Mouse (Mus musculus): ENCODE results near the gene Usp18. TPM values are rescaled to one million over a fixed set of nuclear protein-coding genes. Genes with fewer than 3 reads are reported as not detected.

Gene Usp18
- polyA plus RNA-seq, 2 experiments = 1.0 to 1.8 TPM

DNA sequence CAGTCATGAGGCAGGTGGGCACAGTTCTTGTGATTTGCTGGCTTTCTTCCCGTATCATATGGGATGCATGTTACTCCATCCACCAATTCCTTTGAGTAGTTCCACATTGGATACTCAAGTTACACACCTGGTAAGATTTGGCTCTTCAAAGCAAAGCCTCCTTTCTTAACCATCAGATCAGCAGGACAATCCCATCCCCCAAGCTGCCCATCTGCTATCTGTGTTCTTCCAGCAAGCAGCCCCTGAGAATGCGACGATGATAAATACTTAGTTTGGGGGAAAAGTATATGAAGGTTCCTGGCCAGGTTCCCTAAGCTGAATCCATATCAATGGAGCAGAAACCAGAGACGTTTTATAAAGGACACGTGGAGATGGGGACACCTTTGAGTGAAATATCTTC lies 31.5 kb upstream of the Usp18 start:
- no peak for TF ChIP-seq POLR2A (IDR thresholded peaks at IDR 0.05; ENCODE audit: borderline replicate concordance, extremely low read depth, insufficient read depth, insufficient read length)
- Histone ChIP-seq H3K4me3 (replicated peaks; ENCODE audit: low read length) (no peak overlapping the region), H3K36me3 (ENCODE audit: control insufficient read depth, insufficient read depth, low read length) (no peaks in the 10 kb centered on the region), H3K27ac (replicated peaks; ENCODE audit: low read depth, low read length) (no peak overlapping the region), H3K4me2 (replicated peaks; ENCODE audit: low read depth, low read length, severe bottlenecking) (no peak overlapping the region), H3K4me1 (ENCODE audit: control insufficient read depth, insufficient read depth, low read length) (peaks cover 15% of the 10 kb centered on the region; the same call in 1 of the 2 replicates), H3K9ac (ENCODE audit: low read depth, low read length, severe bottlenecking) (no peak overlapping the region), H3K9me3 (ENCODE audit: control insufficient read depth, low read length) (no peaks in the 10 kb centered on the region), H3K27me3 (ENCODE audit: control insufficient read depth, insufficient read depth, low read length) (peaks cover 26% of the 10 kb centered on the region)
- 87% methylated on average over 5 of the region's 5 CpGs for WGBS
- DNase-seq (ENCODE audit: low spot score) (no peak), ATAC-seq (ENCODE audit: low FRiP score, low read depth) (no peak)

DNA sequence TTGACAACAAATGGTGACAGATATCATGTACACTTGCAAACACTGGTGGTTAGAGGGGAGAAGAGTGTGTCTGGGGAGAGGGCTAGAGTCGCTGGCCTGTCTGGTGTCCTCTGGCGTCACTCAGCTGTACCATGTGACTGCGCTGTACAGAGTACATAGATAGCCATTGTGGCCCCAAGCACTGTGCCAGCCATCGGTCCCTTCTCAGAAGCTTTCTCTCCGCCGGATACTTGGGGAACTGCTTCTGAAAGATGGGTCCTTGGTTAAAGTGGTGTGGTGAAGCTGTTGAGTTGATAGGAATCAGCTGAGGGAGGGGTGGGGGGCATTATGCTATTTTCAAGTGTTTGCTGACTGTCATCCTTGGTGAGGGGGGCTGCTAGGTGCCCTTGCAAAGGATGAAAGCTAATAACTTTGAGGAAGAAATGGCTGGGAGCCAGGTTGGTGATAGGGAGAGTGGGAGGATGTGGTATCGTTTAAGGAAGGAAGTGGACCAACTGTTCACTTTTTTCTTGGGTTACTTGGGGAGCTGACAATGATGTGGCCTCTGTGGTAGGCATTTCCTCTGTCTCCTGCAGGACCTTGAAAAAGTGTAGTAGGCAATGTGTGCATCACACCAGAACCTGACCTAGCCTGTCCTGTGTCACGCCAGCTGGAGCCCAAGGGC lies 30.9 kb upstream of the Usp18 start:
- WGBS = 85% methylated on average over 8 of the region's 8 CpGs
- Histone ChIP-seq H3K4me1 (ENCODE audit: control insufficient read depth, insufficient read depth, low read length) (peaks cover 15% of the 10 kb centered on the region; the same call in 1 of the 2 replicates), H3K27ac (replicated peaks; ENCODE audit: low read depth, low read length) (no peak overlapping the region), H3K4me3 (replicated peaks; ENCODE audit: low read length) (no peak overlapping the region), H3K27me3 (ENCODE audit: control insufficient read depth, insufficient read depth, low read length) (peaks cover 22% of the 10 kb centered on the region), H3K9me3 (ENCODE audit: control insufficient read depth, low read length) (no peaks in the 10 kb centered on the region), H3K36me3 (ENCODE audit: control insufficient read depth, insufficient read depth, low read length) (no peaks in the 10 kb centered on the region), H3K9ac (ENCODE audit: low read depth, low read length, severe bottlenecking) (no peak overlapping the region), H3K4me2 (replicated peaks; ENCODE audit: low read depth, low read length, severe bottlenecking) (no peak overlapping the region)
- no peak for TF ChIP-seq POLR2A (IDR thresholded peaks at IDR 0.05; ENCODE audit: borderline replicate concordance, extremely low read depth, insufficient read depth, insufficient read length)
- DNase-seq (ENCODE audit: low spot score) (no peak), ATAC-seq (ENCODE audit: low FRiP score, low read depth) (no peak)

DNA sequence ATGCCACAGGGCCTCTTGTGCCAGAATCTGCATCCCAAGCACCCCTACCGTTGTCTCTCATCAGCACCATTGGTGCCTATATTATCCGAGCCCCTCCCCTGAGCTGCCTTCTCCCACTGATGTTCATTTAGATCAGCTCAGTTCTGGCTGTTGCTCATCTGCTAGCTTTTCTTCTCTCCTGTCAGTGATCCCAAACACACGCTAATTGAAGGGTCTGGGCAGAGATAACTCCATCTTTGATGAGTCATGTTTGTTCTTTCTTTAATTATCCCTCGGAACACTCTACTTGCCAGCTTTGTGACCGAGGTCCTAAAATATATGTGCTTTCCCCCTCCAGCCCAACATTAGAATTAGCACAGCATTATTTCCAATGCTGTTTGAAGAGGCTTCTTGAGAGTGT lies 30.4 kb upstream of the Usp18 start:
- Histone ChIP-seq H3K9me3 (ENCODE audit: control insufficient read depth, low read length) (no peaks in the 10 kb centered on the region), H3K9ac (ENCODE audit: low read depth, low read length, severe bottlenecking) (no peak overlapping the region), H3K4me1 (ENCODE audit: control insufficient read depth, insufficient read depth, low read length) (peaks cover 12% of the 10 kb centered on the region; the same call in 1 of the 2 replicates), H3K4me2 (replicated peaks; ENCODE audit: low read depth, low read length, severe bottlenecking) (no peak overlapping the region), H3K27ac (replicated peaks; ENCODE audit: low read depth, low read length) (no peak overlapping the region), H3K4me3 (replicated peaks; ENCODE audit: low read length) (no peak overlapping the region), H3K27me3 (ENCODE audit: control insufficient read depth, insufficient read depth, low read length) (peaks cover 18% of the 10 kb centered on the region), H3K36me3 (ENCODE audit: control insufficient read depth, insufficient read depth, low read length) (no peaks in the 10 kb centered on the region)
- ATAC-seq (ENCODE audit: low FRiP score, low read depth) (no peak), DNase-seq (ENCODE audit: low spot score) (no peak)
- WGBS = 68% methylated on average over 5 of the region's 5 CpGs
- TF ChIP-seq POLR2A (IDR thresholded peaks at IDR 0.05; ENCODE audit: borderline replicate concordance, extremely low read depth, insufficient read depth, insufficient read length) = no peak

DNA sequence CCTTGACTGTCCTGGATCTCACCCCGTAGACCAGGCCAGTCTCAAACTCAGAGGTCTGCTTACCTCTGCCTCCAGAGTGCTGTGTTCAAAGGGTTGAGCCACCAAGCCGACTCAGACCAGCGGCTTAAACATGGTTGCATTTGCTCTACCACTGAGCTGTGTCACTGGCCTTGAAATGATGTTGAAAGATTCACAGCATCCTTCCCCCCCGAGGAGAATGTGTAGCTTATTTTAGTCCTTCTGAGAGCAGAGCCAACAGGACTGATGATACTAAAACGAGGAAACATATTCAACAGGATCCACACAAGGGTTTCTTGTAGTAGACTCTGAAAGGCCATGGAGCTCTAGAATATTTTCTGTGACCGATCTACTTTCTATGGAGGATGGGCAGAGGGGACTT lies 29.8 kb upstream of the Usp18 start:
- WGBS = 84% methylated on average over 6 of the region's 6 CpGs
- H3K9ac ChIP-seq (ENCODE audit: low read depth, low read length, severe bottlenecking) = no peak overlapping the region
- H3K27ac ChIP-seq (replicated peaks; ENCODE audit: low read depth, low read length) = no peak overlapping the region
- DNase-seq (ENCODE audit: low spot score) = no peak
- peaks cover 8% of the 10 kb centered on the region; the same call in 1 of the 2 replicates for H3K4me1 ChIP-seq (ENCODE audit: control insufficient read depth, insufficient read depth, low read length)
- no peak overlapping the region for H3K4me2 ChIP-seq (replicated peaks; ENCODE audit: low read depth, low read length, severe bottlenecking)
- H3K9me3 ChIP-seq (ENCODE audit: control insufficient read depth, low read length) = no peaks in the 10 kb centered on the region
- peaks cover 12% of the 10 kb centered on the region for H3K27me3 ChIP-seq (ENCODE audit: control insufficient read depth, insufficient read depth, low read length)
- no peak for ATAC-seq (ENCODE audit: low FRiP score, low read depth)
- H3K36me3 ChIP-seq (ENCODE audit: control insufficient read depth, insufficient read depth, low read length) = no peaks in the 10 kb centered on the region
- no peak for TF ChIP-seq POLR2A (IDR thresholded peaks at IDR 0.05; ENCODE audit: borderline replicate concordance, extremely low read depth, insufficient read depth, insufficient read length)
- no peak overlapping the region for H3K4me3 ChIP-seq (replicated peaks; ENCODE audit: low read length)

DNA sequence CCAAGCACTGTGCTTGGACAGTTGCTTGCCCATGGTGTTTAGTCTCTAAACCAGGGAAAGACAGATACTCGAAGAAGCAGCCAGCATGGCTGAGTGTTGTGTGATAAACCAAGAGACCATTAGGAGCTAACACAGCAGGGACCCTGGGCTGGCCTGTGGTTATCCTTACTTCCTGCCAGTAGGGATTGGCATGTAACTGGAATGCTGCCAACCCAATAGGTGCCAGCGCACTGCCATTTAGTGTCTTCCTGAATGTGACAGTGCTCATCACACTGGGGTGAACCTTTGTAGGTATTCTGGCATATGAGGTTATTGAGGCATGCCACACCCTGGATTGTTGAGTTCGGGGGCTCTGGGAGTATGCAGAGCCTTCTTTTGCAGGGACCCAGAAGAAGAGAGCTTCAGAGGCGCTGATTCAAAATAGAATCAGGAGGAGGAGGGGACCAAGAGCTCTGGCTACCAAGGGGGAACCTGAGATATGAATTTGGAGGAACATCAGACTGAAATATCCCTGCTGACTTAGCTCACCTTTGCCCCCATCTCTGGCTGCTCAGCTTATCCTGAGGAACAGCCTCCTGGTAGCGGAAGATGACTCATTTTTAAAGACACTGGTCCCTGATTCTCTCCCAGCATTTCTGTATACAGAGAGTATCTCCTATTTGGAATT lies 29.0 kb upstream of the Usp18 start:
- TF ChIP-seq POLR2A (IDR thresholded peaks at IDR 0.05; ENCODE audit: borderline replicate concordance, extremely low read depth, insufficient read depth, insufficient read length) = no peak
- no peak overlapping the region for H3K27ac ChIP-seq (replicated peaks; ENCODE audit: low read depth, low read length)
- DNase-seq (ENCODE audit: low spot score) = no peak
- no peaks in the 10 kb centered on the region; the same call in 1 of the 2 replicates for H3K4me1 ChIP-seq (ENCODE audit: control insufficient read depth, insufficient read depth, low read length)
- no peak overlapping the region for H3K4me3 ChIP-seq (replicated peaks; ENCODE audit: low read length)
- no peak for ATAC-seq (ENCODE audit: low FRiP score, low read depth)
- H3K4me2 ChIP-seq (replicated peaks; ENCODE audit: low read depth, low read length, severe bottlenecking) = no peak overlapping the region
- H3K36me3 ChIP-seq (ENCODE audit: control insufficient read depth, insufficient read depth, low read length) = no peaks in the 10 kb centered on the region
- H3K27me3 ChIP-seq (ENCODE audit: control insufficient read depth, insufficient read depth, low read length) = peaks cover 4% of the 10 kb centered on the region
- no peak overlapping the region for H3K9ac ChIP-seq (ENCODE audit: low read depth, low read length, severe bottlenecking)
- H3K9me3 ChIP-seq (ENCODE audit: control insufficient read depth, low read length) = no peaks in the 10 kb centered on the region
- 88% methylated on average over 5 of the region's 5 CpGs for WGBS
